Mouse (Mus musculus) G1E (cell line): ENCODE results near the gene Rabl6.

Experiments
- CTCF ChIP-seq: IDR thresholded peaks from 2 replicates; pipeline ENCODE4 v1.5.1; 2012; ENCODE audit warnings: low read depth, low read length, inconsistent platforms, mixed read lengths
- GATA1 ChIP-seq: IDR thresholded peaks from 2 replicates; pipeline ENCODE4 v1.6.1; 2012; ENCODE audit warnings: borderline replicate concordance, low read length, inconsistent platforms, mixed read lengths
- GATA2 ChIP-seq: IDR thresholded peaks from 2 replicates; pipeline ENCODE4 v1.6.1; 2012; ENCODE audit warnings: low read depth, low read length, inconsistent platforms, borderline replicate concordance
- POLR2AphosphoS5 ChIP-seq: IDR thresholded peaks from 2 replicates; pipeline ENCODE4 v1.6.1; 2012; ENCODE audit warnings: low read depth, low read length, inconsistent platforms; ENCODE audit not compliant: insufficient replicate concordance
- TAL1 ChIP-seq: conservative IDR thresholded peaks from 2 replicates; pipeline ENCODE4 v1.6.1; 2012; ENCODE audit warnings: low read depth, low read length, inconsistent platforms, mixed read lengths

GRCm38 (mm10) chr2:25576965-25577891 is 31.1 kb downstream of the Rabl6 start:
- TF ChIP-seq POLR2AphosphoS5 = no peak
- TF ChIP-seq CTCF = no peak
- TF ChIP-seq GATA1 = no peak
- TF ChIP-seq TAL1 = no peak
- no peak for TF ChIP-seq GATA2
